Mouse (Mus musculus): ENCODE data around the gene Sik3.
"Not testable (repeated sequence)": the region's sequence is repeated elsewhere in the genome, so short reads cannot be mapped to it uniquely, and the experiment has no call there.

Sik3 gene

GRCm38 (mm10) chr9:46112246-46112645, 99.6 kb downstream of the Sik3 start:
- DNase-seq, result peak; percentile 55 to 64

- DNase-seq, result no peak
These were observed 106.3 kb downstream of the Sik3 start for GRCm38 (mm10) chr9:46118844-46119385.

GRCm38 (mm10) chr9:46119943-46120441, 107.4 kb downstream of the Sik3 start:
- peak; percentile 84 to 87 for DNase-seq

GRCm38 (mm10) chr9:46120468-46121253, 108.0 kb downstream of the Sik3 start:
- no peak for DNase-seq

- DNase-seq, result peak in 1 of 2 experiments; percentile 21
These were observed 108.9 kb downstream of the Sik3 start for GRCm38 (mm10) chr9:46121486-46121885.

GRCm38 (mm10) chr9:46122731-46123130, 110.1 kb downstream of the Sik3 start:
- no peak for DNase-seq

- peak; percentile 60 to 86 for DNase-seq
These were observed 113.7 kb downstream of the Sik3 start for GRCm38 (mm10) chr9:46126295-46126694.

GRCm38 (mm10) chr9:46127326-46127725, 114.7 kb downstream of the Sik3 start:
- DNase-seq, result peak; percentile 47 to 82

- DNase-seq, result no peak
These were observed 116.6 kb downstream of the Sik3 start for GRCm38 (mm10) chr9:46129241-46129640.

- DNase-seq, result not testable (repeated sequence)
These were observed 120.2 kb downstream of the Sik3 start for GRCm38 (mm10) chr9:46132821-46133220.

GRCm38 (mm10) chr9:46138831-46139230, 126.2 kb downstream of the Sik3 start:
- DNase-seq, result peak in 1 of 2 experiments; percentile 47

- DNase-seq, result no peak
These were observed 128.2 kb downstream of the Sik3 start for GRCm38 (mm10) chr9:46140811-46141210.

- peak in 1 of 2 experiments; percentile 0 for DNase-seq
These were observed 129.4 kb downstream of the Sik3 start for GRCm38 (mm10) chr9:46142031-46142430.

- no peak for DNase-seq
These were observed 129.9 kb downstream of the Sik3 start for GRCm38 (mm10) chr9:46142492-46142891.

GRCm38 (mm10) chr9:46144976-46145375, 132.4 kb downstream of the Sik3 start:
- DNase-seq, result peak in 1 of 2 experiments; percentile 0

- peak in 1 of 2 experiments; percentile 2 for DNase-seq
These were observed 133.8 kb downstream of the Sik3 start for GRCm38 (mm10) chr9:46146437-46146836.

- peak in 1 of 2 experiments; percentile 0 for DNase-seq
These were observed 136.1 kb downstream of the Sik3 start for GRCm38 (mm10) chr9:46148723-46149122.

GRCm38 (mm10) chr9:46149392-46149791, 136.8 kb downstream of the Sik3 start:
- DNase-seq, result peak; percentile 67 to 85

GRCm38 (mm10) chr9:46150116-46150515, 137.5 kb downstream of the Sik3 start:
- DNase-seq, result peak; percentile 54 to 64

- peak in 1 of 2 experiments; percentile 2 for DNase-seq
These were observed 138.5 kb downstream of the Sik3 start for GRCm38 (mm10) chr9:46150890-46151703.

- DNase-seq, result peak in 1 of 2 experiments; percentile 32
These were observed 139.1 kb downstream of the Sik3 start for GRCm38 (mm10) chr9:46151704-46152040.

GRCm38 (mm10) chr9:46152067-46153015, 139.7 kb downstream of the Sik3 start:
- DNase-seq, result peak in 1 of 2 experiments; percentile 0

Data from kidney, postnatal 36 days (tissue).